Mouse (Mus musculus): ENCODE data around the gene Plekho2.

Gene Plekho2

GRCm38 (mm10) chr9:65550079-65550831 lies 29.6 kb downstream of the Plekho2 start:
- DNase-seq, result no peak

- no peak for DNase-seq
These were observed 30.2 kb downstream of the Plekho2 start for GRCm38 (mm10) chr9:65549643-65550042.

GRCm38 (mm10) chr9:65549139-65549538 lies 30.7 kb downstream of the Plekho2 start:
- DNase-seq, result no peak

- DNase-seq, result no peak
These were observed 31.5 kb downstream of the Plekho2 start for GRCm38 (mm10) chr9:65548311-65548710.

- DNase-seq, result no peak
These were observed 32.0 kb downstream of the Plekho2 start for GRCm38 (mm10) chr9:65547844-65548243.

GRCm38 (mm10) chr9:65547111-65547510 lies 32.7 kb downstream of the Plekho2 start:
- DNase-seq, result no peak

- DNase-seq, result no peak
These were observed 33.5 kb downstream of the Plekho2 start for GRCm38 (mm10) chr9:65546413-65546695.

- DNase-seq, result no peak
These were observed 34.0 kb downstream of the Plekho2 start for GRCm38 (mm10) chr9:65545635-65546412.

- no peak for DNase-seq
These were observed 37.7 kb downstream of the Plekho2 start for GRCm38 (mm10) chr9:65542111-65542524.

GRCm38 (mm10) chr9:65541126-65542068 lies 38.4 kb downstream of the Plekho2 start:
- DNase-seq, result peak; percentile 76

GRCm38 (mm10) chr9:65539697-65540096 lies 40.1 kb downstream of the Plekho2 start:
- no peak for DNase-seq

- DNase-seq, result no peak
These were observed 41.8 kb downstream of the Plekho2 start for GRCm38 (mm10) chr9:65537901-65538630.

GRCm38 (mm10) chr9:65536491-65536890 lies 43.3 kb downstream of the Plekho2 start:
- peak; percentile 29 for DNase-seq

- DNase-seq, result peak; percentile 47
These were observed 43.9 kb downstream of the Plekho2 start for GRCm38 (mm10) chr9:65535789-65536469.

GRCm38 (mm10) chr9:65535191-65535722 lies 44.6 kb downstream of the Plekho2 start:
- DNase-seq, result peak; percentile 75

GRCm38 (mm10) chr9:65534111-65534510 lies 45.7 kb downstream of the Plekho2 start:
- no peak for DNase-seq

GRCm38 (mm10) chr9:65532986-65533385 lies 46.9 kb downstream of the Plekho2 start:
- DNase-seq, result no peak

GRCm38 (mm10) chr9:65531283-65531682 lies 48.6 kb downstream of the Plekho2 start:
- DNase-seq, result no peak

GRCm38 (mm10) chr9:65529659-65530058 lies 50.2 kb downstream of the Plekho2 start:
- DNase-seq, result no peak

GRCm38 (mm10) chr9:65528417-65529038 lies 51.3 kb downstream of the Plekho2 start:
- no peak for DNase-seq

Data from thymus, postnatal 14 days (tissue).